Mouse (Mus musculus): ENCODE measurements around the gene Faf2. TPM values are rescaled to one million over a fixed set of nuclear protein-coding genes. Genes with fewer than 3 reads are reported as not detected.

Gene Faf2
- polyA plus RNA-seq, 1 experiment = 27.9 TPM

DNA sequence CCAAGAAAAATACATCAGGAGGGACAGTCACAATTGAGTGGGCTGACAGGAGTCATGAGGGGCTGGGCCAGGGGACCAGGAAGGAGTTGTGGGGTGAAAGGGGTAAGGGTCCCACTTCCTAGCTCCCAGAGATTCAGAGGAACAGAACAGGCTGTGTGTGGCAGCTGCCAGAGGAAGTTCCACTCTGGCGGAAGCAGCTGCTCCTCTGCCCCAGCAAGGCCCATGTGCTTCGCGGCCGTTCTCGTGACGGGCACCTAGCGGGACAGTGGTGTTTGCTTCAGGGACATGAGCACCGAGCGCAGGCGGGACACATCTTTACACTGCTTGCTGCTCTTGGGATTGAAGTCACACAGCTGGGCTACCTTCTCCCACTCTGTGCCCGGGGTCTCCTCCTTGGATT is 28.0 kb upstream of the Faf2 start:
- H3K4me3 ChIP-seq (ENCODE audit: insufficient read depth, low read depth, low read length) = no peak overlapping the region
- peaks cover 11% of the 10 kb centered on the region; the same call in 1 of the 2 replicates for H3K4me1 ChIP-seq (ENCODE audit: control insufficient read depth, insufficient read depth, low read length)
- no peak overlapping the region for H3K27ac ChIP-seq (ENCODE audit: insufficient read depth, low read depth, low read length)
- H3K36me3 ChIP-seq (ENCODE audit: control insufficient read depth, insufficient read depth, low read length) = no peaks in the 10 kb centered on the region
- H3K27me3 ChIP-seq (replicated peaks; ENCODE audit: control insufficient read depth, insufficient read depth, low read length) = no peaks in the 10 kb centered on the region
- WGBS = 84% methylated on average over 11 of the region's 11 CpGs
- DNase-seq = no peak
- TF ChIP-seq POLR2A (IDR thresholded peaks at IDR 0.05; ENCODE audit: low read depth, low read length) (no peak), CTCF (conservative IDR thresholded peaks at IDR 0.05; ENCODE audit: insufficient read depth, insufficient read length, low read depth, low read length) (no peak)

DNA sequence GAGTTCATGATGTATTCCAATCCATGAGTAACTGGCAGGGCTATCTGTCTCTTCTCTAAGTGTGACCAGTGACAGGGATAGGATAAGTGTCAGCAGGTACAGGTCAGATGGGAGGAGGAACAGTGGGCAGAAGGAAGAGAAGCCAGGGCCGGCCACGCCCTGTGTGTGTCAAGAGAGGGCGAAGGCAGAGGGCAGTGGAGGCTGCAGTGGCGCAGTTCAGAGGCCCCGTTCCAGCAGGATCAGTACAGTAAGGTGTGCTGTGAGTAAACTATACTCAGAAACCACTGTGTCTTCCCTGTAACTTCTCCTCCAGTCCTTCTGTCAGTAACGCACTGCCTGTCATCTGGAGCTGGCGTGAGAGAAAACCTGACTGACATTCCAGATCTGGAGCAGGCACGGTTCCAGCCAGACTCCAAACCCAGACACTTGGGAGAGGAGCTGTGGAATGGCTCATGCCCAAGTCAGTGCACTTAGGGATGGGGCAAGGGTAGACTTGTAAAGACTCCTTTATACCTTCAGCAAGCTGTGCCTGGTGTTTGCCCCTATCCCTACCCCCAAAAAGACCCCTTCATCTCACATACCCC is 25.4 kb upstream of the Faf2 start:
- WGBS = 60% methylated on average over 8 of the region's 8 CpGs
- H3K36me3 ChIP-seq (ENCODE audit: control insufficient read depth, insufficient read depth, low read length) = no peaks in the 10 kb centered on the region
- peak; percentile 45 for DNase-seq
- TF ChIP-seq CTCF (conservative IDR thresholded peaks at IDR 0.05; ENCODE audit: insufficient read depth, insufficient read length, low read depth, low read length) (no peak), POLR2A (IDR thresholded peaks at IDR 0.05; ENCODE audit: low read depth, low read length) (no peak)
- H3K4me1 ChIP-seq (ENCODE audit: control insufficient read depth, insufficient read depth, low read length) = peaks cover 11% of the 10 kb centered on the region; the same call in 1 of the 2 replicates
- H3K4me3 ChIP-seq (ENCODE audit: insufficient read depth, low read depth, low read length) = no peak overlapping the region
- H3K27me3 ChIP-seq (replicated peaks; ENCODE audit: control insufficient read depth, insufficient read depth, low read length) = no peaks in the 10 kb centered on the region
- no peak overlapping the region for H3K27ac ChIP-seq (ENCODE audit: insufficient read depth, low read depth, low read length)

DNA sequence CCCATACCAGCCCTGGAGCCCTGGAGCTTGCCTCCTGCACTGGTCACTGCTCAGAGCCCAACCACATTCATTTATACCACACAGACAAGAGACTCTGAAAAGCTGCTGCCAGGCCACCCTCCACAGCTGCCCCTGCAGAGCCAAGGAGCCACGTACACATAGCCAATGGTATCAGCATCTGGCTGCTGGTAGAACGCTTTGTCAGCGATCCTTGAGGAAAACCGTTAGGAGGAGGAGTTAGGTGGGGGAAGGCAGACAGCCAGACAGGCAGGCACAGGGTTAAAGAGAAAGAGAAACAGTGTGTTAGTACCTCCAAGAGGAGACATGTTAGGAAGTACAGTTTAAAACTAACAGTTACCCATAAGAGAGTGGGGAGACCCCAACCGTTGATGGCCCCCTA is 24.7 kb upstream of the Faf2 start:
- no peaks in the 10 kb centered on the region for H3K27me3 ChIP-seq (replicated peaks; ENCODE audit: control insufficient read depth, insufficient read depth, low read length)
- peaks cover 11% of the 10 kb centered on the region; the same call in 1 of the 2 replicates for H3K4me1 ChIP-seq (ENCODE audit: control insufficient read depth, insufficient read depth, low read length)
- 53% methylated on average over 5 of the region's 5 CpGs for WGBS
- peak; percentile 57 for DNase-seq
- TF ChIP-seq POLR2A (IDR thresholded peaks at IDR 0.05; ENCODE audit: low read depth, low read length) = no peak
- TF ChIP-seq CTCF (conservative IDR thresholded peaks at IDR 0.05; ENCODE audit: insufficient read depth, insufficient read length, low read depth, low read length) = no peak
- H3K27ac ChIP-seq (ENCODE audit: insufficient read depth, low read depth, low read length) = no peak overlapping the region
- H3K4me3 ChIP-seq (ENCODE audit: insufficient read depth, low read depth, low read length) = no peak overlapping the region
- H3K36me3 ChIP-seq (ENCODE audit: control insufficient read depth, insufficient read depth, low read length) = no peaks in the 10 kb centered on the region

DNA sequence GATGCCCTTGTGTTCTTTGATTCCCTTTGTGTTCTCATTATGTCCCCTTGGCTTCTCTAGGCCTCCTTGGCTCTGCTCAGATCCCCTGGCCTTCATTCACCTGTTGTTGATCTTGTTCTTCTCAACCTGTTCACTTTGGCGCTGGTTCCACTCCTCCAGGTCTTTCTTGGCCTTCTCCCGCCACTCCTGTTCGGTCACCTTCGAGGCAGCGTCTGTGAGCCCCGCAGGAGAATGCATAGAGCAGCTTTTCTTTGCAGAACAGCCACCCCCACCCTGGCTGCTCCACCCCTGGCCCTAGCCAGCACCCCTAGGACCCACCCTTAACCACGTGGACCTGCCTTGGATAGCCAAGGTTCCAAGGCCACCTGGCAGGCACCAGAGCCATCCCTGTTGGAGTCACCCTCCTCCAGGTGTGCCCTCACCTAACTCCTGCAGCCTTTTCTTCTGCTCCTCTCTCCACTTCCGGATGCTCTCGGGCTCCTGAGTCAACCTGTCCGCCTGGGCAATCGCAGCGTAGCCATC is 22.9 kb upstream of the Faf2 start:
- H3K27ac ChIP-seq (ENCODE audit: insufficient read depth, low read depth, low read length) = no peak overlapping the region
- H3K36me3 ChIP-seq (ENCODE audit: control insufficient read depth, insufficient read depth, low read length) = no peaks in the 10 kb centered on the region
- WGBS = 84% methylated on average over 12 of the region's 12 CpGs
- no peak for DNase-seq
- peaks cover 11% of the 10 kb centered on the region; the same call in 1 of the 2 replicates for H3K4me1 ChIP-seq (ENCODE audit: control insufficient read depth, insufficient read depth, low read length)
- H3K4me3 ChIP-seq (ENCODE audit: insufficient read depth, low read depth, low read length) = no peak overlapping the region
- TF ChIP-seq CTCF (conservative IDR thresholded peaks at IDR 0.05; ENCODE audit: insufficient read depth, insufficient read length, low read depth, low read length) = no peak
- H3K27me3 ChIP-seq (replicated peaks; ENCODE audit: control insufficient read depth, insufficient read depth, low read length) = no peaks in the 10 kb centered on the region

DNA sequence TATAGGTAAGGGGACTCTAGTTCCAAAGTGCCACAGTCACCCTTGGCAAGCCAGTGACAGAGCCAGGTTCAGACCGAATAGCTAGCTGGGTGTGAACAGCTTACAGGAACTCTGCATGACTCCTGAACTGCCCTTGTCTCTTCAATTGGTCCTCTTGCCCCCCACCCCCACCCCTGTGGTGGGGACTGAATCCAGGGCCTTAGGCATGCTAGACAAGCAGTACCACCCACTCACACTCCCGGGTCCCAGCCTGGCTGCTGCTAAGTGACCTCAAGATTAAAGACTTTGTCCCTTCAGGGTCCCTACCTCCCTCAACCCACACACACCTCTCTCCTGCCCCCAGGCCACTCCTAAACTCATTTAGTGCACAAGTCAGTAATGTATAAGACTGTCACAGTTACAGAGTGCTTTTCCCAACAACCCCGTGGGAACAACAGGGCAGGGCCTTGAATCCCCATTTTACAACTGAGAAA is 18.9 kb upstream of the Faf2 start:
- Histone ChIP-seq H3K4me1 (ENCODE audit: control insufficient read depth, insufficient read depth, low read length) (peaks cover 9% of the 10 kb centered on the region; the same call in 1 of the 2 replicates), H3K27me3 (replicated peaks; ENCODE audit: control insufficient read depth, insufficient read depth, low read length) (no peaks in the 10 kb centered on the region), H3K4me3 (ENCODE audit: insufficient read depth, low read depth, low read length) (no peak overlapping the region), H3K27ac (ENCODE audit: insufficient read depth, low read depth, low read length) (no peak overlapping the region; the same call in 1 of the 2 replicates), H3K36me3 (ENCODE audit: control insufficient read depth, insufficient read depth, low read length) (no peaks in the 10 kb centered on the region)
- DNase-seq = no peak
- WGBS = 26% methylated on average over 3 of the region's 3 CpGs
- TF ChIP-seq CTCF (conservative IDR thresholded peaks at IDR 0.05; ENCODE audit: insufficient read depth, insufficient read length, low read depth, low read length) = no peak
- TF ChIP-seq POLR2A (IDR thresholded peaks at IDR 0.05; ENCODE audit: low read depth, low read length) = no peak

DNA sequence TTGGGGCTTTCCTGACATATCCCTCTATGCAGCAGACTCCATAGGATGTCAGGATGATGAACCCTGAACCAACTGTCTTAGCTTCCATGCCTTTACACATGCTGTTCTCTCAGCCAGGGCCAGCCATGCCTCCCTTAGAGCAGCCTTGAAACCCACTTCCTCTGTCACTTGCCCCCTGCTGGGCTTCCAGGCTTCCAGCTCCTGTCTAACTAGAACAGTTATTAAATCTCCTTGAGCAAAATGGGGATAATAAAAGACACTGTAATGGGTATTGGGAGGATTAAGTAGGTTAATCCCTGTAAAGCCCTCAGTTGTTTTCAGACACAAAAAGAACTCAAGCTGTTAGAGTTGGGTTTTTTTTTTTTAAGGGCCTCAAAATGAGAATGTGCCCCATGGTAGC is 18.1 kb upstream of the Faf2 start:
- Histone ChIP-seq H3K4me1 (ENCODE audit: control insufficient read depth, insufficient read depth, low read length) (peaks cover 9% of the 10 kb centered on the region; the same call in 1 of the 2 replicates), H3K36me3 (ENCODE audit: control insufficient read depth, insufficient read depth, low read length) (no peaks in the 10 kb centered on the region), H3K27ac (ENCODE audit: insufficient read depth, low read depth, low read length) (no peak overlapping the region), H3K4me3 (ENCODE audit: insufficient read depth, low read depth, low read length) (no peak overlapping the region), H3K27me3 (replicated peaks; ENCODE audit: control insufficient read depth, insufficient read depth, low read length) (no peaks in the 10 kb centered on the region)
- no peak for DNase-seq
- TF ChIP-seq CTCF (conservative IDR thresholded peaks at IDR 0.05; ENCODE audit: insufficient read depth, insufficient read length, low read depth, low read length) (no peak), POLR2A (IDR thresholded peaks at IDR 0.05; ENCODE audit: low read depth, low read length) (no peak)

DNA sequence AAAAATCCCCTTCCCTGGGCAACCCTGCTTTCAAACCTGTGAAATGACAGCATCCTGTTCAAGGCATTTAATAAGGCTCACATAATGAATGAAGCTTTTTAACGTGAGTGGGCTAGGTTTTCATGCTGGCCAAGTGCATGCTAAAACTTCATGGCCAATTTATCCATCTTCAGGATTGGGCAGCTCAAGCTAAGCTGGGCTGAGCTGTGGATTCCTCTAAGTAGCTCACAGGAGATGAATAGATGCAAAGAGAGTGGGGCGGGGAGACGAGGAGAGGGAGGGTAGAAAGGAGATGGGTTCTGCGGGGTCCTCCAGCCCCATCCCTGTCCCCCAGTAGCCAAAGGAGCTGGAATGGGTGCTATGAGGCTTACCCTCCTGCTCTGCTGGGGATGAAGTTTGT is 17.4 kb upstream of the Faf2 start:
- H3K36me3 ChIP-seq (ENCODE audit: control insufficient read depth, insufficient read depth, low read length) = no peaks in the 10 kb centered on the region
- H3K27me3 ChIP-seq (replicated peaks; ENCODE audit: control insufficient read depth, insufficient read depth, low read length) = no peaks in the 10 kb centered on the region
- 76% methylated on average over 4 of the region's 4 CpGs for WGBS

More for the DNA sequence above, 17.4 kb upstream of the Faf2 start:
- no peak overlapping the region for H3K4me3 ChIP-seq (ENCODE audit: insufficient read depth, low read depth, low read length)
- no peak for DNase-seq
- peaks cover 9% of the 10 kb centered on the region; the same call in 1 of the 2 replicates for H3K4me1 ChIP-seq (ENCODE audit: control insufficient read depth, insufficient read depth, low read length)
- TF ChIP-seq CTCF (conservative IDR thresholded peaks at IDR 0.05; ENCODE audit: insufficient read depth, insufficient read length, low read depth, low read length) (no peak), POLR2A (IDR thresholded peaks at IDR 0.05; ENCODE audit: low read depth, low read length) (no peak)
- H3K27ac ChIP-seq (ENCODE audit: insufficient read depth, low read depth, low read length) = no peak overlapping the region
